Mouse (Mus musculus) myocyte (in vitro differentiated cells): ENCODE data around the gene Adam11.

Experiments used
- MYOD1 ChIP-seq, 3 experiments: IDR thresholded peaks; one replicate each; pipeline ENCODE4 v1.6.1; 2011; ENCODE audit warnings: control low read depth in 2 of 3, low read depth in 2 of 3, mild to moderate bottlenecking in 2 of 3, moderate library complexity in 1 of 3; ENCODE audit not compliant: insufficient read length in 2 of 3, control insufficient read depth in 1 of 3
- POLR2A ChIP-seq: IDR thresholded peaks from one replicate; pipeline ENCODE4 v1.6.1; 2011; ENCODE audit warnings: low read depth, mild to moderate bottlenecking, control low read depth, moderate library complexity; ENCODE audit not compliant: insufficient read length
- USF1 ChIP-seq: IDR thresholded peaks from one replicate; pipeline ENCODE4 v1.6.1; 2011; ENCODE audit warnings: low read depth, mild to moderate bottlenecking, control low read depth, moderate library complexity

DNA sequence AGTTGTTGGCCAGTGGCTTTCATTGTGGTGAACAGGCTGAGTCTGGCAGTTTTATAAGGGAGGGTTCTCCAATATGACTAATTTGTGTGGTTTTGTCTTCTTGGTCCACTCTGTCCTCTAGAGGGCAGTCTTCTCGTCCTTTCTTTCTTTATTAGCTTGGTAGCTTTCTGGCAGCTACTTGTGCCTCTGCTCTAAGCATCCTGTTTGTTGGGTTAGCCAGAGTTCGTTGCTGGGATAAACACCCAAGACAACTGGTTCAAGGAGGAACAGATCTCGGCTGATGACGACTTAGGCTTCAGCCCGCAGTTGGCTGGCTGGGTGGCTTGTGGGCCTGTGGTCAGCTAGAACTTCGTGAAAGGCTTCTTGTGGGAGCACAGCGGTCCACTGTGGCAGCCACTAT lies 32.6 kb upstream of the Adam11 start:
- TF ChIP-seq USF1: no peak
- no peak for TF ChIP-seq MYOD1 (IDR thresholded peaks at IDR 0.05; ENCODE audit: control insufficient read depth in 1 of 3, insufficient read length in 2 of 3, low read depth in 2 of 3)
- TF ChIP-seq POLR2A: no peak
